Mouse (Mus musculus): Measurements from ENCODE around the gene Kmt2c.
"Not testable (repeated sequence)": the region's sequence is repeated elsewhere in the genome, so short reads cannot be mapped to it uniquely, and the experiment has no call there.

The Kmt2c gene

DNA sequence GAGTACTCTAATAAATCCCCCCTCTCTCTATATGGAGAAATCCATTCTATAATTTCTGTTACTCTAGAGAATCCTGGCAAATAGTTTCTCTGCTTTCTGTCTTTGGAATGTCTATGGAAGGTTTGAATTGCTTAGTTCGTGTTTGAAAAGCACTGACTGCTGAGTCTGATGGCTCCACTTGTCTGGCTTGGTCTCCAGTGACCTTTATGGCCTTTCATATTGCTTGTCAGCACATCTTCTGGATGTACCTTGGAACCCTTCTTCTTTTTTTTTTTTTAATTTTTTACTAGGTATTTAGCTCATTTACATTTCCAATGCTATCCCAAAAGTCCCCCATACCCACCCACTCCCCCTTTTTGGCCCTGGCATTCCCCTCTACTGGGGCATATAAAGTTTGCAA, 274.2 kb downstream of the Kmt2c start:
- not testable (repeated sequence) for DNase-seq (ENCODE audit: low read depth, low spot score)

DNA sequence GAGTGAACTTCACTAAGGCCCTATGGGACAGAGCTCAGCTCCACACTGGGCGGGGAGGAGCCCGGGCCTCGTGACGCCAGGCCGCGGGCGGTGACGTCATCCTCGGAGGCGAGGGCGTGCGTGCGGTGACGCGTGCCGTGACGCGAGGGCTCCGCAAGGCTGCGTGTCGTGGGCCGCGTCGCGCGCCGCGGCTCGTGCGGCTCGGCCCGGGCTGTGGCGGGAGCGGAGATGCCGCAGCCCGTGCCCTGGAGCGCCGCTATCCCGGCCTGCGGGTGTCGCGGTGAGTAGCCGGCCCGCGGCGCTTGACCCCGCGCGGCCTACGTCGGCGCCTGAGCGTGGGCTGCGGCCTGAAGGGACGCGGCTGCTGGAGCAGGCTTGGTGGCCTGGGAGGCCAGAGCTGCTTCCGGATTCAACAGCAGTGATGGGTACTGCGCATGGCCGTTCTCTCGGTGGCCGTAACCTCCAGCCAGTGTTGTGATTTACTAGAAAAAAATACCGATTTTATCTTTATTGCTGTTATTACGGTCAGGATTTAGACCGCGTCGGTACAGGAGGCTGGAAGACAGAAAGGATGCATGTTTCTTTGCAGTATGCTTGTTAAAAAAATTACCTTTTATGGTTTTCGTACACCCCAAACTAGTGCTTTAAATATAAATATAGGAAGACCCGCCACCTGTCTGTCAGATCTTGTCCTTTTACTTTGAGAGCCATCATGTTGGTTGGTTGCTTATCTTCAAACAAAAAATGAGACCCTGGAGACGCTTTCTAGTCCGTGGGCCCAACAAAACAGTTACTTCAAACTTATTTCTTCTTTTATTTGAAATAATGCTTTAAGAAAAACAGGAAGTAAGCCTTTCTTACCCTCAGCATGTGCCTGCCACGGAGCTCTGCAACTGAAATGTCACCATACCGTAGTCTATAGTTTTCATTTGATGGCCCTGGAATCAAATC, 275.6 kb downstream of the Kmt2c start, which contains the start of gene E130116L18Rik:
Gene E130116L18Rik, minus strand, starts transcription at position 402 of the 951 bp plus-strand sequence.
- DNase-seq (ENCODE audit: low read depth, low spot score), result peak; percentile 95
